Comparison of ENCODE assay signal across 10 mouse cellular contexts in the genomic region with DNA sequence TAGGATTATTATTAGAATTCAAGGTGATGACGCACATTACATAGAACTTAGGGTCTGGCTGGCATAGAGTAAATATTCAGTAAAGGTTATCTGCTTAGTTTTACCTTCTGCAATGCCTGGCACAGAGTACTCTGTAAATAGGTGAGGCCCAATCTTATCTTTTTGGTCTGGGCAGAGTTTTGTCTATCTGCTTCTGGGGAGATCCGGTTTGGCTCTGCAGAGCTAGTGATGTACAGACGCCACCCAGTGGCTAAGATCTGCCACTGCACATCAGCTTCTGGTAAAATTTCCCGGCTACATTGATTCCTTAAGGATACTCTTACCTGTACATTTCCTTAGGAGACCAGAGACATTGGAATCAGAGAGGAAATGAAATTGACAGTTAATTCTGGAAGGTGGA. TPM values are rescaled to one million over a fixed set of nuclear protein-coding genes. Genes with fewer than 3 reads are reported as not detected.
DNase-seq lines count a peak whose midpoint lies in the region; ATAC-seq lines count a peak whose summit lies in the region.
"Had no signal": no experiment of that assay in that cellular context is flagged by ENCODE, and none has a peak within 500 bp of the region (broad histone marks: within the 10 kb centered on the region; RNA-seq: fewer than 3 reads in every experiment).

No protein-coding gene starts in this region.

- no peak overlapping the region for H3K4me2 ChIP-seq in midbrain, embryonic 11.5 days
- no peak overlapping the region for H3K4me2 ChIP-seq in midbrain, embryonic 13.5 days (replicated peaks)
- H3K4me2 ChIP-seq: hindbrain, embryonic 15.5 days had no signal

- peaks cover 2% of the 10 kb centered on the region; the same call in 1 of the 2 replicates for H3K4me1 ChIP-seq in midbrain, embryonic 11.5 days (ENCODE audit: control insufficient read depth, insufficient read depth, low read length)
- H3K4me1 ChIP-seq in midbrain, embryonic 13.5 days (replicated peaks) = peaks cover 5% of the 10 kb centered on the region

- H3K4me3 ChIP-seq in midbrain, embryonic 11.5 days (ENCODE audit: low read depth, low read length) = no peak overlapping the region
- no peak overlapping the region for H3K4me3 ChIP-seq in midbrain, embryonic 13.5 days (replicated peaks)
- H3K4me3 ChIP-seq: hindbrain, embryonic 15.5 days had no signal

- no peaks in the 10 kb centered on the region for H3K36me3 ChIP-seq in midbrain, embryonic 11.5 days (ENCODE audit: control insufficient read depth, insufficient read depth, low read length)
- no peaks in the 10 kb centered on the region for H3K36me3 ChIP-seq in midbrain, embryonic 13.5 days
- H3K36me3 ChIP-seq: hindbrain, embryonic 15.5 days had no signal

- H3K9me3 ChIP-seq in midbrain, embryonic 11.5 days (ENCODE audit: control insufficient read depth, low read length) = no peaks in the 10 kb centered on the region
- H3K9me3 ChIP-seq in midbrain, embryonic 13.5 days = no peaks in the 10 kb centered on the region
- H3K9me3 ChIP-seq: hindbrain, embryonic 15.5 days had no signal

- no peak overlapping the region for H3K27ac ChIP-seq in midbrain, embryonic 11.5 days (ENCODE audit: low read depth, low read length)
- no peak overlapping the region for H3K27ac ChIP-seq in midbrain, embryonic 13.5 days
- H3K27ac ChIP-seq: hindbrain, embryonic 15.5 days had no signal

- DNase-seq in midbrain, embryonic 11.5 days (ENCODE audit: low spot score, missing footprints) = peak; percentile 91
- peak; percentile 49 for DNase-seq in NIH3T3 (ENCODE audit: low read depth)
- DNase-seq in cerebellum, adult 18-20 months = peak; percentile 18 to 47
- peak; percentile 28 to 46 for DNase-seq in heart, postnatal 10 days
- DNase-seq in left cerebral cortex, postnatal 14 days (ENCODE audit: low spot score in 2 of 2) = peak; percentile 84
- DNase-seq in retina, postnatal 1 day = peak; percentile 65

- intact Hi-C loops in heart, postnatal 10 days (cut with DNase I) = loop anchor here (5.0 kb wide), 1 partner anchor 208 kb away; a partner anchor contains a TSS
- intact Hi-C loops in left cerebral cortex, postnatal 14 days (cut with DNase I) = loop anchor here (2.0 kb wide), 1 partner anchor 208 kb away; no protein-coding TSS in a partner anchor

- H3K9ac ChIP-seq in midbrain, embryonic 11.5 days (ENCODE audit: low read length) = no peak overlapping the region
- H3K9ac ChIP-seq in midbrain, embryonic 13.5 days (replicated peaks) = no peak overlapping the region
- H3K9ac ChIP-seq: hindbrain, embryonic 15.5 days had no signal

- H3K27me3 ChIP-seq in midbrain, embryonic 11.5 days (ENCODE audit: control insufficient read depth, insufficient read depth, low read length) = no peaks in the 10 kb centered on the region
- no peaks in the 10 kb centered on the region for H3K27me3 ChIP-seq in midbrain, embryonic 13.5 days
- H3K27me3 ChIP-seq: hindbrain, embryonic 15.5 days had no signal

- no peak for ATAC-seq in midbrain, embryonic 11.5 days (ENCODE audit: low FRiP score)
- ATAC-seq in midbrain, embryonic 13.5 days = no peak
- no peak for ATAC-seq in erythroblast, adult 5-6 weeks (replicated peaks; ENCODE audit: low FRiP score, poor library complexity, severe bottlenecking)

- WGBS in midbrain, embryonic 11.5 days = 27% methylated on average over 4 of the region's 4 CpGs
- WGBS in midbrain, embryonic 13.5 days = 28% methylated on average over 4 of the region's 4 CpGs

RNA-seq across cellular contexts. Expression of a gene that starts 35.0 kb away (rescaled TPM):
- polyA plus RNA-seq in midbrain, embryonic 11.5 days (2014; fragmentation: Nextera tagmentation; extraction: Ambion mirVana) = not detected in 2 replicates
- not detected in 2 replicates for polyA plus RNA-seq in midbrain, embryonic 13.5 days (2015; fragmentation: Nextera tagmentation; extraction: Ambion mirVana)
- not detected for total RNA-seq in heart, postnatal 10 days (2021)
- not detected for total RNA-seq in left cerebral cortex, postnatal 14 days (2021)
- not detected in 2 replicates for total RNA-seq in erythroblast, adult 5-6 weeks (2015; ENCODE audit: low replicate concordance)
- total RNA-seq in erythroblast, adult 5-6 weeks (2017; ENCODE audit: low replicate concordance) = 0.14 TPM in 1 of 2 replicates, not detected in the other
- polyA plus RNA-seq: hindbrain, embryonic 15.5 days; stomach, embryonic 14.5 days had no signal

RNA-seq across cellular contexts. Expression of a gene that starts 43.1 kb away (rescaled TPM):
- 33.6 and 38.8 TPM in 2 replicates for polyA plus RNA-seq in midbrain, embryonic 11.5 days (2014; fragmentation: Nextera tagmentation; extraction: Ambion mirVana)
- polyA plus RNA-seq in midbrain, embryonic 13.5 days (2015; fragmentation: Nextera tagmentation; extraction: Ambion mirVana) = 31.9 and 33.7 TPM in 2 replicates
- 10 to 100 TPM; 62.7 to 67.0 TPM for total RNA-seq in heart, postnatal 10 days (2021)
- total RNA-seq in left cerebral cortex, postnatal 14 days (2021) = 10 to 100 TPM; 47.6 to 50.4 TPM
- total RNA-seq in erythroblast, adult 5-6 weeks (2015; ENCODE audit: low replicate concordance) = 0.38 and 0.42 TPM in 2 replicates
- 3.8 and 10.5 TPM in 2 replicates for total RNA-seq in erythroblast, adult 5-6 weeks (2017; ENCODE audit: low replicate concordance)

Comparison
In these comparisons a context has a peak if more than half of its experiments do, and no peak if none do; other contexts are left out.
1. DNase-seq: peak in every context shown above with its lines; median percentile 91 in midbrain, embryonic 11.5 days; 84 in left cerebral cortex, postnatal 14 days; 65 in retina, postnatal 1 day; 49 in NIH3T3; 37 in heart, postnatal 10 days; 32 in cerebellum, adult 18-20 months.
2. RNA of a gene that starts 43.1 kb away (total RNA-seq): 62.7 to 67.0 TPM in heart, postnatal 10 days and 47.6 to 50.4 TPM in left cerebral cortex, postnatal 14 days; 0.38 to 10.5 TPM in erythroblast, adult 5-6 weeks; every median in the first group is over 4 times any median in the second.